Mouse (Mus musculus) liver, embryonic 13.5 days (tissue): ENCODE data around the gene Galr3. TPM values are rescaled to one million over a fixed set of nuclear protein-coding genes. Genes with fewer than 3 reads are reported as not detected.
A peak's percentile ranks its signal among the peaks of the same experiment; 100 is the strongest.

ENCODE experiments used
- ATAC-seq: fragments of 200-750 bp; cut with Nextera tagmentation; 2 replicates; pipeline ENCODE4 v1.8.0; 2017; ENCODE audit warnings: low read depth, mild to moderate bottlenecking, moderate number of reproducible peaks, moderate library complexity
- DNase-seq: peaks from one replicate; pipeline ENCODE4 v3.0.0; 2022
- H3K27ac ChIP-seq: fragments of 300-500 bp; sonication (generic); 2 replicates; pipeline ENCODE4 v1.5.1; 2015; ENCODE audit warnings: moderate library complexity, mild to moderate bottlenecking, inconsistent platforms
- H3K27me3 ChIP-seq: fragments of 300-500 bp; sonication (generic); 2 replicates; pipeline ENCODE4 v1.6.1; 2015; ENCODE audit warnings: mild to moderate bottlenecking, inconsistent platforms
- H3K36me3 ChIP-seq: fragments of 300-500 bp; sonication (generic); 2 replicates; pipeline ENCODE4 v1.6.1; 2015; ENCODE audit warnings: mild to moderate bottlenecking, inconsistent platforms
- H3K4me1 ChIP-seq: fragments of 300-500 bp; sonication (generic); replicated peaks from 2 replicates; pipeline ENCODE4 v1.6.1; 2015; ENCODE audit warnings: inconsistent platforms
- H3K4me2 ChIP-seq: fragments of 300-500 bp; sonication (generic); 2 replicates; pipeline ENCODE4 v1.6.1; 2015; ENCODE audit warnings: inconsistent platforms, mild to moderate bottlenecking, moderate library complexity
- H3K4me3 ChIP-seq: fragments of 300-500 bp; sonication (generic); replicated peaks from 2 replicates; pipeline ENCODE4 v1.5.1; 2015; ENCODE audit warnings: mild to moderate bottlenecking, inconsistent platforms
- H3K9ac ChIP-seq: fragments of 300-500 bp; sonication (generic); 2 replicates; pipeline ENCODE4 v1.6.1; 2015; ENCODE audit warnings: mild to moderate bottlenecking, inconsistent platforms
- H3K9me3 ChIP-seq: fragments of 300-500 bp; sonication (generic); replicated peaks from 2 replicates; pipeline ENCODE4 v1.6.1; 2016; ENCODE audit warnings: inconsistent platforms
- WGBS: fragments of 180-500 bp; shearing (Covaris S2); methylation state at CpG from one replicate; pipeline ENCODE4 v1.1.7; 2015; ENCODE audit not compliant: insufficient replicate concordance; 5-methylcytosine and 5-hydroxymethylcytosine counted together
- microRNA-seq: library from miRNA; unstranded; fragments of <30 nt; microRNA quantifications from one replicate; pipeline ENCODE4, GENCODE M21; 2016
- polyA plus RNA-seq: library from polyadenylated mRNA; unstranded; fragments of >200 nt; fragmentation: Nextera tagmentation; extraction: Ambion mirVana; gene quantifications from 2 replicates; pipeline ENCODE4 v1.2.1, GENCODE M21; 2015

The Galr3 gene
- polyA plus RNA-seq, 1 experiment from 2014 or later = 0.20 TPM

- DNase-seq (no peak), ATAC-seq (no peak)
- Histone ChIP-seq H3K9me3 (no peaks in the 10 kb centered on the region), H3K4me1 (peaks cover 51% of the 10 kb centered on the region), H3K27me3 (no peaks in the 10 kb centered on the region), H3K4me2 (peak overlapping the region; percentile 93), H3K4me3 (peak overlapping the region; percentile 91), H3K36me3 (peaks cover 32% of the 10 kb centered on the region), H3K9ac (peak overlapping the region; percentile 89), H3K27ac (peak overlapping the region; percentile 90)
- 33% methylated on average over 10 of the region's 10 CpGs for WGBS
Measured at GRCm38 (mm10) chr15:79074446-79074845, 32.8 kb downstream of the Galr3 start.

- DNase-seq = peak; percentile 81
- under 1% methylated on average over 46 of the region's 49 CpGs for WGBS
- Histone ChIP-seq H3K4me2 (peak within 1 kb of the TSS; percentile 93), H3K36me3 (peaks cover 38% of the 10 kb centered on the region), H3K9ac (peak within 1 kb of the TSS; percentile 89), H3K9me3 (no peaks in the 10 kb centered on the region), H3K4me3 (peak within 1 kb of the TSS; percentile 91), H3K4me1 (peaks cover 45% of the 10 kb centered on the region), H3K27ac (peak within 1 kb of the TSS; percentile 90), H3K27me3 (no peaks in the 10 kb centered on the region)
- peak; percentile 89 for ATAC-seq
Measured at GRCm38 (mm10) chr15:79074913-79075532, 33.3 kb downstream of the Galr3 start, which contains the start of gene Eif3l. Gene Eif3l, plus strand, starts transcription at chr15:79075179.

GRCm38 (mm10) chr15:79075658-79076365 is 34.1 kb downstream of the Galr3 start:
- Histone ChIP-seq H3K27me3 (no peaks in the 10 kb centered on the region), H3K4me1 (peaks cover 45% of the 10 kb centered on the region), H3K9me3 (no peaks in the 10 kb centered on the region), H3K36me3 (peaks cover 44% of the 10 kb centered on the region), H3K4me2 (peak overlapping the region; percentile 93), H3K4me3 (peak overlapping the region; percentile 91), H3K9ac (peak overlapping the region; percentile 89), H3K27ac (peak overlapping the region; percentile 90)
- WGBS = 17% methylated on average over 15 of the region's 15 CpGs
- peak; percentile 16 for ATAC-seq
- no peak for DNase-seq

DNA sequence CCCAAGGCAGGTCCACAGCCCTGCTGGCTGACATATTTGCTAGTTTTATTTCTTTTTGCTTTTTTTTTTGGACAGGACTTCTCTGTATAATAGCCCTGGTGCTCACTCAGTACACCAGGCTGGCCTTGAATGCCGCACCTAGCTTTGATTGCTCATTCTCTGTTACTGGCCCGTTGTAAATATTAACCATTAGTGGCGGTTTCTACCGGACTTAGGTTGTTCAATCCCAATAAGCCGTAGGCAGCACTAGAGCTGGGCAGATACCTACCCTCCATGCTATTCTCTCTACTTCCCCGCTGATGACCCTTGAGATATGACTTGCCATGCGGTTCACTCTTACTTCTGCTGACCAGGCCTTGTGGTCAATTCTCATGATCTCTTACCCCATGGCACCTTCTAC is 37.9 kb downstream of the Galr3 start:
- H3K36me3 ChIP-seq = peaks cover 81% of the 10 kb centered on the region
- H3K9me3 ChIP-seq = no peaks in the 10 kb centered on the region
- no peak overlapping the region for H3K4me3 ChIP-seq
- H3K4me2 ChIP-seq = no peak overlapping the region
- ATAC-seq = no peak
- DNase-seq = no peak
- no peaks in the 10 kb centered on the region for H3K27me3 ChIP-seq
- peaks cover 37% of the 10 kb centered on the region for H3K4me1 ChIP-seq
- no peak overlapping the region for H3K27ac ChIP-seq
- no peak overlapping the region for H3K9ac ChIP-seq
- WGBS = 87% methylated on average over 7 of the region's 7 CpGs

- no peaks in the 10 kb centered on the region for H3K9me3 ChIP-seq
- 81% methylated on average over 6 of the region's 6 CpGs for WGBS
- no peak overlapping the region for H3K4me2 ChIP-seq
- ATAC-seq (no peak), DNase-seq (no peak)
- peaks cover 12% of the 10 kb centered on the region for H3K4me1 ChIP-seq
- no peak overlapping the region for H3K27ac ChIP-seq
- no peaks in the 10 kb centered on the region for H3K27me3 ChIP-seq
- peaks cover 89% of the 10 kb centered on the region for H3K36me3 ChIP-seq
- H3K4me3 ChIP-seq = no peak overlapping the region
- no peak overlapping the region for H3K9ac ChIP-seq
Measured at GRCm38 (mm10) chr15:79092284-79092683, 50.6 kb downstream of the Galr3 start.

Small RNAs within 50 kb of the gene (microRNA-seq; reads per million reads assigned to microRNA genes)
- gene Mir6956 = 1.2 reads per million

Other genes starting within 250 kb of the Galr3 start
- 1.1 and 1.3 TPM in 2 replicates for gene Card10, start 238.8 kb upstream of the Galr3 start, polyA plus RNA-seq
- gene Cdc42ep1, start 199.3 kb upstream of the Galr3 start, polyA plus RNA-seq = 9.5 and 10.8 TPM in 2 replicates
- gene Lgals2, start 186.4 kb upstream of the Galr3 start, polyA plus RNA-seq = 10.0 and 13.7 TPM in 2 replicates
- 20.7 and 23.7 TPM in 2 replicates for gene Gga1, start 164.7 kb upstream of the Galr3 start, polyA plus RNA-seq
- 0.15 and 0.16 TPM in 2 replicates for gene Gm49510, start 142.2 kb upstream of the Galr3 start, polyA plus RNA-seq
- 17.7 and 22.2 TPM in 2 replicates for gene Sh3bp1, start 142.1 kb upstream of the Galr3 start, polyA plus RNA-seq
- gene Pdxp, start 128.0 kb upstream of the Galr3 start, polyA plus RNA-seq = 6.9 and 7.4 TPM in 2 replicates
- gene Lgals1, start 115.2 kb upstream of the Galr3 start, polyA plus RNA-seq = 683 and 710 TPM in 2 replicates
- 45.6 and 48.9 TPM in 2 replicates for gene Nol12, start 107.0 kb upstream of the Galr3 start, polyA plus RNA-seq
- 12.9 and 18.8 TPM in 2 replicates for gene Triobp, start 94.2 kb upstream of the Galr3 start, polyA plus RNA-seq
- 85.3 and 101 TPM in 2 replicates for gene H1f0, start 13.4 kb upstream of the Galr3 start, polyA plus RNA-seq
- gene Ankrd54, start 21.0 kb downstream of the Galr3 start, polyA plus RNA-seq = 47.9 and 49.6 TPM in 2 replicates
- gene Eif3l, start 33.3 kb downstream of the Galr3 start, polyA plus RNA-seq = 171 and 185 TPM in 2 replicates
- 1.0 and 1.2 TPM in 2 replicates for gene Micall1, start 67.0 kb downstream of the Galr3 start, polyA plus RNA-seq
- 233 and 235 TPM in 2 replicates for gene Polr2f, start 99.1 kb downstream of the Galr3 start, polyA plus RNA-seq
- 0.61 and 0.74 TPM in 2 replicates for gene 1700088E04Rik, start 99.4 kb downstream of the Galr3 start, polyA plus RNA-seq
- 0.06 and 0.10 TPM in 2 replicates for gene Sox10, start 123.4 kb downstream of the Galr3 start, polyA plus RNA-seq
- gene Pick1, start 187.3 kb downstream of the Galr3 start, polyA plus RNA-seq = 10.5 and 10.6 TPM in 2 replicates
- gene Gm49486, start 187.5 kb downstream of the Galr3 start, polyA plus RNA-seq = not detected in 2 replicates
- not detected in 2 replicates for gene Slc16a8, start 212.9 kb downstream of the Galr3 start, polyA plus RNA-seq
- gene Baiap2l2, start 243.7 kb downstream of the Galr3 start, polyA plus RNA-seq = 1.8 and 2.3 TPM in 2 replicates